Mouse (Mus musculus): ENCODE results near the gene Scml4. TPM values are rescaled to one million over a fixed set of nuclear protein-coding genes. Genes with fewer than 3 reads are reported as not detected.

The Scml4 gene
- polyA plus RNA-seq, 1 experiment from 2014 or later = 0.03 TPM

GRCm38 (mm10) chr10:42930121-42930650 lies 70.0 kb downstream of the Scml4 start:
- no peak for ATAC-seq
- in situ Hi-C loops (cut with MboI; ENCODE audit: low pct_unique_long_range_greater_than_20kb) = loop anchor here (10.0 kb wide), 1 partner anchor 95 kb away; no protein-coding TSS in a partner anchor
- DNase-seq (ENCODE audit: low read depth, low spot score) = no peak
- CTCF ChIA-PET = no interaction called here
- POLR2A ChIA-PET = no interaction called here
- no peak for TF ChIP-seq CTCF (IDR thresholded peaks at IDR 0.05)
- peaks cover 10% of the 10 kb centered on the region for H3K27me3 ChIP-seq

- DNase-seq (ENCODE audit: low read depth, low spot score) = no peak
- CTCF ChIA-PET = no interaction called here
- no peak for ATAC-seq
- POLR2A ChIA-PET = no interaction called here
- in situ Hi-C loops (cut with MboI; ENCODE audit: low pct_unique_long_range_greater_than_20kb) = loop anchor here (10.0 kb wide), 1 partner anchor 98 kb away; no protein-coding TSS in a partner anchor
- no peak for TF ChIP-seq CTCF (IDR thresholded peaks at IDR 0.05)
- peaks cover 10% of the 10 kb centered on the region for H3K27me3 ChIP-seq
Measured at GRCm38 (mm10) chr10:42932862-42933480, 72.8 kb downstream of the Scml4 start.

GRCm38 (mm10) chr10:42934672-42935071 lies 74.5 kb downstream of the Scml4 start:
- ATAC-seq = no peak
- TF ChIP-seq CTCF (IDR thresholded peaks at IDR 0.05) = no peak
- in situ Hi-C loops (cut with MboI; ENCODE audit: low pct_unique_long_range_greater_than_20kb) = loop anchor here (10.0 kb wide), 1 partner anchor 100 kb away; no protein-coding TSS in a partner anchor
- ChIA-PET POLR2A (no interaction called here), CTCF (no interaction called here)
- no peak for DNase-seq (ENCODE audit: low read depth, low spot score)
- H3K27me3 ChIP-seq = peaks cover 10% of the 10 kb centered on the region

- no peak for DNase-seq (ENCODE audit: low read depth, low spot score)
- in situ Hi-C loops (cut with MboI; ENCODE audit: low pct_unique_long_range_greater_than_20kb) = loop anchor here (10.0 kb wide), 1 partner anchor 101 kb away; no protein-coding TSS in a partner anchor
- POLR2A ChIA-PET = no interaction called here
- CTCF ChIA-PET = interaction anchor here (1.0 kb wide), 1 partner anchor 9 kb away, joined by 4 read pairs; no protein-coding TSS in a partner anchor
- H3K27me3 ChIP-seq = peaks cover 3% of the 10 kb centered on the region
- ATAC-seq = no peak
- TF ChIP-seq CTCF (IDR thresholded peaks at IDR 0.05) = no peak
Measured at GRCm38 (mm10) chr10:42936205-42936604, 76.0 kb downstream of the Scml4 start.

- H3K27me3 ChIP-seq = peaks cover 3% of the 10 kb centered on the region
- in situ Hi-C loops (cut with MboI; ENCODE audit: low pct_unique_long_range_greater_than_20kb) = loop anchor here (10.0 kb wide), 1 partner anchor 104 kb away; no protein-coding TSS in a partner anchor
- CTCF ChIA-PET = no interaction called here
- POLR2A ChIA-PET = no interaction called here
- no peak for TF ChIP-seq CTCF (IDR thresholded peaks at IDR 0.05)
- no peak for DNase-seq (ENCODE audit: low read depth, low spot score)
- ATAC-seq = no peak
Measured at GRCm38 (mm10) chr10:42938361-42938760, 78.2 kb downstream of the Scml4 start.

- in situ Hi-C loops (cut with MboI; ENCODE audit: low pct_unique_long_range_greater_than_20kb) = loop anchor here (10.0 kb wide), 1 partner anchor 105 kb away; no protein-coding TSS in a partner anchor
- peaks cover 3% of the 10 kb centered on the region for H3K27me3 ChIP-seq
- ATAC-seq = no peak
- DNase-seq (ENCODE audit: low read depth, low spot score) = no peak
- POLR2A ChIA-PET = interaction anchor here (0.6 kb wide), 1 partner anchor 273 kb away, joined by 5 read pairs; no protein-coding TSS in a partner anchor
- CTCF ChIA-PET = no interaction called here
- no peak for TF ChIP-seq CTCF (IDR thresholded peaks at IDR 0.05)
Measured at GRCm38 (mm10) chr10:42939691-42940090, 79.5 kb downstream of the Scml4 start.

GRCm38 (mm10) chr10:42940193-42941050 lies 80.3 kb downstream of the Scml4 start:
- DNase-seq (ENCODE audit: low read depth, low spot score) (no peak), ATAC-seq (no peak)
- POLR2A ChIA-PET = no interaction called here
- in situ Hi-C loops (cut with MboI; ENCODE audit: low pct_unique_long_range_greater_than_20kb) = no loop called here
- TF ChIP-seq CTCF (IDR thresholded peaks at IDR 0.05) = no peak
- peaks cover 5% of the 10 kb centered on the region for H3K27me3 ChIP-seq
- CTCF ChIA-PET = no interaction called here

- no peak for TF ChIP-seq CTCF (IDR thresholded peaks at IDR 0.05)
- ChIA-PET POLR2A (no interaction called here), CTCF (interaction anchor here (1.0 to 1.6 kb wide), 2 partner anchors 98 to 109 kb away, joined by 4 to 11 read pairs; no protein-coding TSS in a partner anchor)
- DNase-seq (ENCODE audit: low read depth, low spot score) (no peak), ATAC-seq (no peak)
- H3K27me3 ChIP-seq = peaks cover 6% of the 10 kb centered on the region
- in situ Hi-C loops (cut with MboI; ENCODE audit: low pct_unique_long_range_greater_than_20kb) = no loop called here
Measured at GRCm38 (mm10) chr10:42941278-42941677, 81.1 kb downstream of the Scml4 start.

- peak; percentile 43 for TF ChIP-seq CTCF (IDR thresholded peaks at IDR 0.05)
- H3K27me3 ChIP-seq = peaks cover 6% of the 10 kb centered on the region
- ChIA-PET POLR2A (no interaction called here), CTCF (interaction anchor here (1.0 to 1.6 kb wide), 2 partner anchors 98 to 110 kb away, joined by 4 to 11 read pairs; no protein-coding TSS in a partner anchor)
- in situ Hi-C loops (cut with MboI; ENCODE audit: low pct_unique_long_range_greater_than_20kb) = no loop called here
- ATAC-seq (peak; percentile 51), DNase-seq (ENCODE audit: low read depth, low spot score) (no peak)
Measured at GRCm38 (mm10) chr10:42941697-42942221, 81.6 kb downstream of the Scml4 start.

GRCm38 (mm10) chr10:42942300-42942699 lies 82.1 kb downstream of the Scml4 start:
- DNase-seq (ENCODE audit: low read depth, low spot score) (no peak), ATAC-seq (no peak)
- in situ Hi-C loops (cut with MboI; ENCODE audit: low pct_unique_long_range_greater_than_20kb) = no loop called here
- peaks cover 6% of the 10 kb centered on the region for H3K27me3 ChIP-seq
- ChIA-PET CTCF (interaction anchor here (1.0 to 1.6 kb wide), 2 partner anchors 99 to 110 kb away, joined by 4 to 11 read pairs; no protein-coding TSS in a partner anchor), POLR2A (no interaction called here)
- TF ChIP-seq CTCF (IDR thresholded peaks at IDR 0.05) = peak; percentile 43
